In the genomic region with DNA sequence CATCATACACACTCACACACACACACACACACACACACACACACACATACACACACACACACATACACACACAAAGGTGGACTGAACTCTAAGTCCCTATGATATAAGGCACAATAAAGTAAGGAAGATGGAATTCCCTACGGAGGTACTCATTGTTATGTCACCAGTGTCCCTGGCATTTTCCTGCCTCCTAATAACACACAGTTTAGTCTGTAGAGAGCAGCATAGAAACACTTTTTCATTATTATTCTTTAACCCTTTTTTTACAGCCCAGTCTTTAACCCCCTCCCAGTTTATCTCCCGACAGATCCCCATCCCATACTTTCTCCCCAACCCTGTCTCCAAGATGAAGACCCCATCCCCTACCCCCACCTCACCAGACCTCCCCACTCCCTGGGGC, we compare ENCODE assay signal across 41 mouse cellular contexts. TPM values are rescaled to one million over a fixed set of nuclear protein-coding genes. Genes with fewer than 3 reads are reported as not detected.
"Had no signal": no experiment of that assay in that cellular context is flagged by ENCODE, and none has a peak within 500 bp of the region (broad histone marks: within the 10 kb centered on the region; RNA-seq: fewer than 3 reads in every experiment).

No protein-coding gene starts in this region.

- H3K4me1 ChIP-seq: hindbrain, embryonic 15.5 days; intestine, embryonic 15.5 days; kidney, embryonic 15.5 days had no signal

- H3K9me3 ChIP-seq: heart, embryonic 13.5 days; heart, embryonic 15.5 days; hindbrain, embryonic 10.5 days; hindbrain, embryonic 12.5 days; hindbrain, embryonic 13.5 days; hindbrain, embryonic 15.5 days; intestine, embryonic 15.5 days had no signal

- DNase-seq: heart, postnatal 10 days; heart, postnatal 14 days; heart, postnatal 36 days; heart, postnatal 4 days; kidney, adult 11 months; kidney, adult 18-20 months; kidney, adult 2 months; kidney, adult 8-10 months; kidney, adult 9 months; kidney, postnatal 10 days; kidney, postnatal 14 days; kidney, postnatal 25 days; kidney, postnatal 36 days; kidney, postnatal 4 days; layer of hippocampus, adult 9-11 months; layer of hippocampus, postnatal 36 days had no signal

- H3K27ac ChIP-seq: heart, embryonic 13.5 days; heart, embryonic 15.5 days; hindbrain, embryonic 10.5 days; hindbrain, embryonic 12.5 days; hindbrain, embryonic 13.5 days; hindbrain, embryonic 14.5 days; hindbrain, embryonic 15.5 days; hindbrain, postnatal 0 days; intestine, embryonic 15.5 days; kidney, embryonic 15.5 days; kidney, postnatal 0 days; layer of hippocampus, adult 2 months; left cerebral cortex, adult 2 months had no signal

- H3K9ac ChIP-seq: heart, embryonic 12.5 days; heart, embryonic 13.5 days; heart, embryonic 15.5 days; hindbrain, embryonic 12.5 days; hindbrain, embryonic 13.5 days; hindbrain, embryonic 14.5 days; hindbrain, embryonic 15.5 days; intestine, embryonic 15.5 days; kidney, embryonic 15.5 days had no signal

- H3K4me2 ChIP-seq: heart, embryonic 11.5 days; heart, embryonic 12.5 days; heart, embryonic 13.5 days; heart, embryonic 15.5 days; hindbrain, embryonic 12.5 days; hindbrain, embryonic 13.5 days; hindbrain, embryonic 14.5 days; hindbrain, embryonic 15.5 days; intestine, embryonic 15.5 days; kidney, embryonic 15.5 days had no signal

- H3K4me3 ChIP-seq: heart, embryonic 12.5 days; heart, embryonic 13.5 days; heart, embryonic 15.5 days; hindbrain, embryonic 10.5 days; hindbrain, embryonic 12.5 days; hindbrain, embryonic 13.5 days; hindbrain, embryonic 15.5 days; intestine, embryonic 15.5 days; kidney, embryonic 15.5 days; layer of hippocampus, adult 2 months; left cerebral cortex, adult 2 months had no signal

- H3K27me3 ChIP-seq: heart, embryonic 12.5 days; heart, embryonic 13.5 days; heart, embryonic 15.5 days; hindbrain, embryonic 12.5 days; hindbrain, embryonic 13.5 days; hindbrain, embryonic 15.5 days; intestine, embryonic 15.5 days; kidney, embryonic 15.5 days had no signal

- ATAC-seq: hindbrain, embryonic 16.5 days; hindbrain, postnatal 0 days; inflammation-experienced regulatory T-cells, adult 6 months; intestine, embryonic 15.5 days; intestine, embryonic 16.5 days; intestine, postnatal 0 days had no signal

- H3K36me3 ChIP-seq: heart, embryonic 12.5 days; heart, embryonic 13.5 days; heart, embryonic 15.5 days; hindbrain, embryonic 10.5 days; hindbrain, embryonic 12.5 days; hindbrain, embryonic 13.5 days; hindbrain, embryonic 15.5 days; intestine, embryonic 15.5 days; kidney, embryonic 15.5 days had no signal

RNA-seq across cellular contexts. Expression of gene Etnppl, which starts 35.7 kb away (rescaled TPM):
- total RNA-seq: heart, postnatal 10 days; heart, postnatal 14 days; heart, postnatal 25 days; heart, postnatal 36 days; hindbrain, postnatal 0 days had no signal
- polyA plus RNA-seq: heart, embryonic 11.5 days; heart, embryonic 12.5 days; heart, embryonic 13.5 days; heart, embryonic 14.5 days; heart, embryonic 15.5 days; heart, embryonic 16.5 days; heart, postnatal 0 days; hindbrain, embryonic 11.5 days; hindbrain, embryonic 12.5 days; hindbrain, embryonic 13.5 days; hindbrain, embryonic 14.5 days; hindbrain, embryonic 15.5 days; hindbrain, embryonic 16.5 days; intestine, embryonic 14.5 days had no signal
